Mouse (Mus musculus) adrenal gland, postnatal 10 days (tissue): Measurements from ENCODE around the gene Glod5. TPM values are rescaled to one million over a fixed set of nuclear protein-coding genes. Genes with fewer than 3 reads are reported as not detected.
"Not testable (repeated sequence)": the region's sequence is repeated elsewhere in the genome, so short reads cannot be mapped to it uniquely, and the experiment has no call there.

ENCODE experiments used
- DNase-seq: peaks from one replicate; pipeline ENCODE4 v3.0.0; 2021; ENCODE audit warnings: mixed read lengths
- long read RNA-seq, 2 experiments: library from polyadenylated mRNA; stranded (forward); transcript quantifications; one replicate each; pipeline ENCODE4 v2.0.0; 2021
- total RNA-seq, 2 experiments: library from RNA; stranded (reverse); gene quantifications; 2 replicates each; pipeline ENCODE4 v1.2.3; 2021

The Glod5 gene
- total RNA-seq, result under 1 TPM in 1 of 2 experiments, not detected in 1; 0.84 TPM
- long read RNA-seq, experiment 1, result 0 reads
- long read RNA-seq, experiment 2, partial matches to known transcripts, result 1 of 2 reads
- long read RNA-seq, experiment 2, other reads (novel, unspliced or antisense), result 0 of 2 reads

GRCm38 (mm10) chrX:8018286-8018685 is at the start of gene Glod5:
Gene Glod5 (minus strand): TSS chrX:8018492.
- DNase-seq, result no peak

DNA sequence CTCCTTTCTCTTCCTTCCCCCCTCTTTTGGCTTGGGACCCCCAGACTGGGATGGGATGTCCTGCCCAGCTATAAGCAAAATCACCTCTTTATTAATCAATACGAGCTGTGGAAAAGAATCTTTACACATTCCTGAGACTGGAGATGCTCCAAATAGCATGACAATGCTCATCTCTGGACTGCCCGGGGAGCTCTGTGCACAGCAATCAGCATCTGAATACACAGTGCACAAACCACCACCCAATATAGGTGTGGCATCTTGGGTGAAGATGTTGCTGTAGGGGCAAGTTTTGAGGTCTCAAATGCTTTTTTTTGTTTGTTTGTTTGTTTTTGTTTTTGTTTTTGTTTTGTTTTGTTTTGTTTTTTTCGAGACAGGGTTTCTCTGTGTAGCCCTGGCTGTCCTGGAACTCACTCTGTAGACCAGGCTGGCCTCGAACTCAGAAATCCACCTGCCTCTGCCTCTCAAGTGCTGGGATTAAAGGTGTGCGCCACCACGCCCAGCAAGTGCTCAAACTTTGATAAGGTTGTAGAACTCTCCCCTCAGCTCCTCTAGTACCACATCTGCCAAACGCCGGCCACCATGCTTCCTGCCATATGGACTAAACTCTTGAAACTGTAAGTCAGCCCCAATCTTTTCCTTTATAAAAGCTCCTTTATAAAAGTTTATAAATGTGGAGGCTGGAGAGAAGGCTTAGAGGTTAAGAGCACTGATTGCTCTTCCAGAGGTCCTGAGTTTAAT is 32.9 kb upstream of the Glod5 start:
- not testable (repeated sequence) for DNase-seq

- DNase-seq, result no peak
These were observed 14.7 kb upstream of the Glod5 start for GRCm38 (mm10) chrX:8033009-8033408.

GRCm38 (mm10) chrX:8026811-8027210 is 8.5 kb upstream of the Glod5 start:
- DNase-seq, result no peak

DNA sequence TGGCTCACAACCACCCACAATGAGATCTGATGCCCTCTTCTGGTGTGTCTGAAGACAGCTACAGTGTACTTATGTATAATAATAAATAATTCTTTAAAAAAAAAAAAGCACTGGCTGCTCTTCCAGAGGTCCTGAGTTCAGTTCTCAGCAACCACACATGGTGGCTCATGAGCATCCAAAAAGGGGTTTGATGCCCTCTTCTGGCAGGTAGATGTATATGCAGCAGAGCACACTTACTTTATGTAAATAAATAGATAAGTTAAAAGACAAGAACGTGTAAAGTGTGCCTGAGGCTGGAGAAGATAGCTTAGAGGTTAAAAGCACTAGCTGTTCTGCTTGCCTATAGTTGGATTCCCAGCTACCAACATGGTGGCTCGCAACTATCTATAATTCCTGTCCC is 6.5 kb upstream of the Glod5 start:
- DNase-seq, result no peak

DNA sequence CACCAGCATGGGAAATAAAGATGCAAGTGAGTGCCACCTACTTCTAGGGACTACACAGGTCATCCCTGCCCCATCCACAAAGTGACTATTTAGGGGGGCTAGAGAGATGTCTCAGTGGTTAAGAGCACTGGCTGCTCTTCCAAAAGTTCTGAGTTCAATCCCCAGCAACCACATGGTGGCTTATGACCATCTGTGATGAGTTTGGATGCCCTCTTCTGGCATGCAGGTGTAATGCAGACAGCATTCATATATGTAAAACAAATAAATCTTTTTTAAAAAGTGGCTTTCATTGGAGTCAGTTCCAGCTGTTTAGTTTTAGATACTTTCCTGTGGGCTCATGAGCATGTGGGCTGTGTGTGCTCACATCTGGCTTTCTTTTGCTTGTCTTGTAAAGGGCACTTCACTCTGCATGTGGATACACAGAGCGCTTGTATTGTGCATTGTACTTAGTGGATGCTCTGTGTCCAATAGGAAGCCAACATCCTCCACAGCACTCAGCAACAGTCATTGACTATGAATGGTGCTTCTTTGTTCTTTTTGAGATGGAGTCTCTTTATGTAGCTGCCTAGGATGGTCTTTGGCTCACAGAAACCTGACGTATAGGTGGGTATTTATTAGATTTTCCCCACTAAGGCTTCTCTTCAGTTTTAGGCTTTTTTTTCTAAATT is 2.0 kb upstream of the Glod5 start:
- no peak for DNase-seq

- DNase-seq, result peak; percentile 61
These were observed 1.1 kb downstream of the Glod5 start for GRCm38 (mm10) chrX:8017142-8017541.

DNA sequence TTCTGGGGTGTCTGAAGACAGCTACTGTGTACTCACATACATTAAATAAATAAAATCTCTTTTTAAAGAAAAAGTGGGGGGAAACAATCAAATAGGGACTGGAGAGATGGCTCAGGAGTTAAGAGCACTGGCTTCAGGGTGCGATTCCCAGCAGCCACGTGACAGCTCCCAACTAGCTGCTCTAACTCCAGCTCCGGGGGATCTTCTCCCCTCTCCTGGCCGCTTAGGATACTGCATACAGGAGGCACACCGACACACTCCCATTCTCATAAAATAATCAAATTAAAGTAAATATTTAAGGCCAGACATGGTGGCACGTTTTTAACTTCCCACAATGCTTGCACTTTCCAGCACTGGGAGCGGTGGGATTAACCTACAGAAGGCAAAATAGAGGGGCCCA is 2.6 kb downstream of the Glod5 start:
- DNase-seq, result not testable (repeated sequence)

DNA sequence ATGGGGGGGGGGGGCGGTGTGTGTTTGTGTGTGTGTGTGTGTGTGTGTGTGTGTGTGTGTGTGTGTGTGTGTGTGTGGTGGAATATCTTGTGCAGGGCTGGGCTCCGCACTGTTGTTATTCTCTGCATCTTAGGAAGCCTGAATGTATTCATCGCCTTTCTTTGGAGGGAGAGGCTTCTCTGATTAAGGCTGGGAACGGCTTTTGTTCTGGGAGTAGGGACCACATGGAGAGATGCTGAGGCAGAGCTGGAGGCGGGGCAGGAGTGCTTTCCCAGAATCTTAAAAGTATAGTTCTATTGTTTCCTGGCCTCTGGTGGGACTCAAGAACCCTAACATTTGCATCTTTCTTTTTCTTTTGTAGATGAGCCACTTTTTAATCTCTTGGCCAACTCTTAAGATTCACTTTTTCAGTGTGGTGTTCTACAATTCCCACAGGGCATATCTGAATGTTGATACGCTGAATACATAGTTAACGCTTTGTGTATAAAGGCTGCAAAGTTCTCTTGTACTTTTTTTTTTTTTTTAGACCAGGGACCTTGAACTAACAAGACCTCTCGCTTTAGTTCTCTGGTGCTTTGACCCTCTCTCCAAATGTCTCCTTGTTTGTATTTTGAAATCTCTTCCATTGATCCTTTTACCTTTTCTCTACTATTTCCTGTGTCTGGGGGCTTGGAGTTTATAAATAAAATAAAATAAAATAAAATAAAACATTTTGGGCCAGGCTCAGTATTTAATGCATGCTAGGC is 4.5 kb downstream of the Glod5 start:
- no peak for DNase-seq

DNA sequence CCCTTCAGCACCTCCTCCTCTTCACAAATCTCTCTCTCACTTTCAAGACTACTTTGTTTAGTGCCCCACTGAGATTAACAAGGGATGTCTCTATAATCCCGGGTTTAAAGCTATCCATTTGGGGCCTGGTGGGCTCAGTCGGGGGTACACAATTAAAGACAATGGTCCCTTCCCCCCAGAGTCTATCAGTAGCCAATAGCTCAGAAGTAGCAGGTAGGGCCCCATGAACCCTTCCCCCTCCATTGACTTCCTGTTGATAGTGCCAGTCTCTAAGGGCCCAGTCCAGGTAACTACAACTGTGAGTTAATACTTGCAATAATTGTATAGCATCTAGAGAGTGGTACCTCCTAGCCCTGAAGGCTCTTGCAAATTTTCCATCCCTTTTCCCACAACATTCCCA is 5.1 kb downstream of the Glod5 start:
- no peak for DNase-seq

DNA sequence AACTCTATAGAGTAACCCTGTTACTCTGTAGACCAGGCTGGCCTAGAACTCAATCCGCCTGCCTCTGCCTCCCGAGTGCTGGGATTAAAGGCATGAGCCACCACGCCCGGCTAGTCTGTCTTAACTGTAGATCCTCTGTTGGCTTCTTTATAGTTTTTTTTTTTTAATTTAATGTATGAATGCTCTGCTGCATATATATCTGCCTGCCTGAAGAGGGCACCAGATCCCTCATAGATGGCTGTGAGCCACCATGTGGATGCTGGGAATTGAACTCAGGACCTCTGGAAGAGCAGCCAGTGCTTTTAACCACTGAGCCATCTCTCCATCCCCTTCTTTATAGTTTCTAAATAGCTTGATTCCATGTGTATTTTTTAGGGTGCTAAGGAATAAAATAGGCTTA is 8.9 kb downstream of the Glod5 start:
- not testable (repeated sequence) for DNase-seq

- DNase-seq, result no peak
These were observed 9.7 kb downstream of the Glod5 start for GRCm38 (mm10) chrX:8008543-8008942.

DNA sequence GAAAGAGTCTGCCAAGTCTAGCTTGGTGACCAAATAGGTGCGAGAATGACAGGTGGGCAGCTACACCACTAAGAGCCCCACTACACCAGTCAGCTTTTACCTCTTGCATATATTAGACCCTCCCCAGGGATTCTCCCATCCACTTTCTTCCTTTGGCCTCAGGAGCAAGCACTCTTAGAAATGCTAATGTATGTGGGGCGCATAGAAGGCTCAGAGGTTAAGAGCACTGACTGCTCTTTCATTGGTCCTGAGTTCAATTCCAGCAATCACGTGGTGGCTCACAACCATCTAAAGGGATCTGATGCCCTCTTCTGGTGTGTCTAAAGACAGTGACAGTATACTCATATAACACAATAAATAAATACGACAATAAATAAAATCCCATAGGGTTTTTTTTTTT is 15.3 kb downstream of the Glod5 start:
- DNase-seq, result no peak

- DNase-seq, result no peak
These were observed 16.3 kb downstream of the Glod5 start for GRCm38 (mm10) chrX:8002001-8002400.

GRCm38 (mm10) chrX:8000546-8001192 is 17.6 kb downstream of the Glod5 start:
- DNase-seq, result peak; percentile 13

DNA sequence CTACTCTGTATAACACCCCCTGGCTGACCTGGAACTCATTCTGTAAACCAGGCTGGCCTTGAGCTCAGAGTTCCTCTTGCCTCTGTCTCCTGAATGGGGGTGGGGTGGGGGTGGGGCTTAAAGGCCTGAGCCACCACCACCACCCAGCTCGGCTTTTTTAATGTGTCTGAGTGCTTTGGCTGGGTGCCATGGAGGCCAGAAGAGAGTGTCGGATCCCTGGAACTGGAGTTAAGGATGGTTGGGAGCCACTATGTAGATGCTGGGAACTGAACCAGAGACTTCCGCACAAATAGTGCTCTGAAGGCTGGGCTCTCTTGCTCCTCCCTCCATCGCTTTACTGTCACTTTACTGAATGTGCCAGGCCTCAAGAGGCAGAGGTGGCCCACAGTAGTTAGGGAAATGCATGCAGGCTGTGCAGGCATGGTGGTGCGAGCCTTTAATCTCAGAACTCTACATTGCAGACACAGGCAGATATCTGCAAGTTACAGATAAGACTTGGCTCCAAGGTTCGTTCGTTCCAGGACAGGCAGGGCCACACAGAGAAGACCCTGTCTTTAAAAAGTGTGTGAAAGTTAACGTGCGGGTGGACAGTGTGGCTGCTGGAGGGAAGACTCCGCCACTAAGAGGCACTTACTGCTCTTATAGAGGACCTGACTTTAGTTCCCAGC is 25.1 kb downstream of the Glod5 start:
- no peak for DNase-seq

DNA sequence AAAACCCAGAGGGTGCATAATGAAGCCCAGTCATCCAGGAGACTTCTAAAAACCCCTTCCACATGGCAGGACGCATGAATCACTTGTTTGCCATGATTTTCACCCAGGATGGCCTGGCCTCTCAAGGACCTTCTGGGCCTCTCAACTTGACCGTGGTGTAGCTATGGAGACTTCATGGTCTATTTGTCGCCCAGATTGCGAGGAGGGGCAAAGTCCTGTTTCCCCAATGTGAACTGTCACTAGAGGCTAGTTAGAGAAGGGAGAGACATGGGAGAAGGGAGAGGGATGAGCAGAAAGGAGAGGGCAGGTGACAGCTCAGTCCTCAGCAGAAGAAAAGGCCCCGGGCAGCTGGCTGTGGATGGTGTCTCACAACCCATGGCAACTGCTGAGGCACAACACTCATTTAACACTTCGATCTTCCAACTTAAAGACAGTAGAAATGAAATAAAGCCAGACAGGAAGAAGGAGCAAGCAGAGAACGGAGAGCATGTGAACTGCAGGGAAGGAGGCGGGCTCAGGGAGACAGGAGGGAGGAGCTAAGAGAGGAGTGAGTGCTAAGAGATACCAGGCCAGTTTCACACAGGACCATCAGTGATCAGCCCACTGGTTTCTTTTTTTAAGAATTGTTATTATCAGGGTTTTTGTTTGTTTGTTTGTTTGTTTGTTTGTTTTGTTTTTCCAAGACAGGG is 25.8 kb downstream of the Glod5 start:
- no peak for DNase-seq

DNA sequence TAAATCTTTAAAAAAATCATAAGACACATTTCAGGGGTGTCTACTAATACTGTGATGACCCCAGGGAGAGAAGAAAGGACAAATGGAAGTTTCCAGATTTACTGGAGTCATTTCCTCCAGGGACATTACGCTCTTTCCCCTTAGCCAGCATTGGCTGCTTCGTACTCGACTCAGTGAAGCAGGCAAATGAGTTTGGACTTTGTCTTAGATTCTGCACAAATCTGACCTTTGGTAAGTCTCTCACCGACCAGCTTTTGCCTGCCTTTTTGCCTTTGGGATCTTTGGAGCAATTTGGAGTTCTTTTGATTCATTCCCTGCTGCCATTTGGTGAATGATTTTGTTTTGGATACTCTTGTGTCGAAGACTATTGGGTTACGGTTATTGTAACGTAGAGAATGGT is 36.9 kb downstream of the Glod5 start:
- DNase-seq, result no peak

- DNase-seq, result no peak
These were observed 40.4 kb downstream of the Glod5 start, which contains the start of gene Gata1 for GRCm38 (mm10) chrX:7977892-7978291. Gene Gata1 (minus strand): TSS chrX:7978071.

DNA sequence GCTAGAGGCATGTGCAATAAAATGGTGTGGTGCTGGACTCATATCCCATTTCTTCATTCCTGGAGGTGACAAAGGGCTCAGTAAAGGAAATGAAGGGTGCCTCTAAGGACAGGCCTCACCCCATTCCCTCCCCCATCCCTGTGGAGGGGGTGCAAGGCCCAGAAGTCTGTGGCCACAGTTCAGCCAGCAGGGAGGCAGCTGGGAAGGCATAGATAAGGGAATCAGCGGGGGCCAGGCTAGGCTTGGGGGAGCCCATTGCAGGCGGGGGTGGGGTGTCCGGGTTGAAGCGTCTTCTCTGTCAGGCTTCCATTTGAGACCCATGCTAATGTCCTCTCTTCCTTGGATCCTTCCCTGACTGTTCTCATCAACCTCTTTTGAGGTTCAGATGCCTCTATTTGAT is 47.0 kb downstream of the Glod5 start:
- no peak for DNase-seq

GRCm38 (mm10) chrX:7968899-7969298 is 49.4 kb downstream of the Glod5 start:
- DNase-seq, result no peak
